Mouse (Mus musculus): Measurements from ENCODE around the gene Mcu. TPM values are rescaled to one million over a fixed set of nuclear protein-coding genes. Genes with fewer than 3 reads are reported as not detected.

Mcu gene
- polyA plus RNA-seq, 1 experiment from 2014 or later = 19.5 TPM

- no peak for ATAC-seq
- Histone ChIP-seq H3K4me3 (replicated peaks) (no peak overlapping the region), H3K27ac (no peak overlapping the region), H3K9ac (replicated peaks) (no peak overlapping the region), H3K36me3 (no peaks in the 10 kb centered on the region), H3K27me3 (no peaks in the 10 kb centered on the region), H3K9me3 (no peaks in the 10 kb centered on the region), H3K4me2 (replicated peaks) (no peak overlapping the region), H3K4me1 (replicated peaks) (peaks cover 11% of the 10 kb centered on the region)
- WGBS = 71% methylated on average over 12 of the region's 12 CpGs
These were observed 114.1 kb downstream of the Mcu start for GRCm38 (mm10) chr10:59502381-59502780.

GRCm38 (mm10) chr10:59501761-59502160 lies 114.7 kb downstream of the Mcu start:
- H3K4me2 ChIP-seq (replicated peaks) = no peak overlapping the region
- no peak overlapping the region for H3K9ac ChIP-seq (replicated peaks)
- H3K36me3 ChIP-seq = no peaks in the 10 kb centered on the region
- H3K9me3 ChIP-seq = no peaks in the 10 kb centered on the region
- ATAC-seq = no peak
- H3K4me3 ChIP-seq (replicated peaks) = no peak overlapping the region
- H3K27me3 ChIP-seq = no peaks in the 10 kb centered on the region
- no peak overlapping the region for H3K27ac ChIP-seq
- H3K4me1 ChIP-seq (replicated peaks) = peaks cover 11% of the 10 kb centered on the region
- 91% methylated on average over 9 of the region's 9 CpGs for WGBS

DNA sequence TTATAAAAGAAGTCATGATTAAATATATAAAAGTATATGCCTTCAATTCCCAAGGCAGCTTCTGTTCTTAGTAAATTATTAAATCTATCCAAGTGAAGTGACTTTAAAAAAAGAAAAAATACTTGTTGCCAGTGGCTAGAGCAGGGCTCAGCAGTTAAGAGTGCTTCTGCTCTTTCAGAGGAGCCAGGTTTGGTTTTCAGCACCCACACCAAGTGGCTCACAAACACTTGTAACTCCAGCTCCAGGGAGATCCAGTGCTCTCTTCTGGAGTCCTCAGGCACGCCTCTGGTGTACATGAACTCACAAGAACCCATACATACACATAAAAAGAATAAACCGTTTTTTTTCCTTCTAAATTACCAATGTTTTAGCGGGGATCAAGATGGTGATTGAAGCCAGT lies 116.3 kb downstream of the Mcu start:
- WGBS = 81% methylated on average over 3 of the region's 3 CpGs
- H3K9me3 ChIP-seq = no peaks in the 10 kb centered on the region
- no peak overlapping the region for H3K4me3 ChIP-seq (replicated peaks)
- no peak overlapping the region for H3K4me2 ChIP-seq (replicated peaks)
- no peak for ATAC-seq
- no peaks in the 10 kb centered on the region for H3K36me3 ChIP-seq
- H3K4me1 ChIP-seq (replicated peaks) = peaks cover 11% of the 10 kb centered on the region
- H3K27ac ChIP-seq = no peak overlapping the region
- no peak overlapping the region for H3K9ac ChIP-seq (replicated peaks)
- no peaks in the 10 kb centered on the region for H3K27me3 ChIP-seq

DNA sequence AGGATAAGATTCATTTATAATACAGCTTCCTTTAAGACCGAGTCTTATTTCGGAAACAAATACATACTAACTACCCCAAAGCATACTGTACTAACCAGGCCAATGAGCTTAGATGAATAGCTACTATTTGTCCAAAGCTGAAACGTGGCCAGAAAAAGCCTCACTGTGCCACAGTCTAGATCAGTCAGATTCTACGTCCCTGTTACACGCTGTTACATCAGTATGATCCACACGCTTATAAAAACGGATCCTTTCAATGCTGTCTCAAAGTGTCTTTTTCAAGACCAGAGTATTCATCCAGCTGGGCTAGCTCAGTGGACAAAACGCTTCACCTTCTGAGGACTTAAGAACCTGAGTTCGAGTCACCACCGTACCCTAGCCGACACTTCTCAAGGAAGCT lies 119.5 kb downstream of the Mcu start:
- no peak overlapping the region for H3K4me2 ChIP-seq (replicated peaks)
- no peaks in the 10 kb centered on the region for H3K27me3 ChIP-seq
- H3K36me3 ChIP-seq = no peaks in the 10 kb centered on the region
- peaks cover under 1% of the 10 kb centered on the region; the same call in 1 of the 2 replicates for H3K9me3 ChIP-seq
- H3K27ac ChIP-seq = no peak overlapping the region
- no peak overlapping the region for H3K4me3 ChIP-seq (replicated peaks)
- no peak for ATAC-seq
- H3K4me1 ChIP-seq (replicated peaks) = no peaks in the 10 kb centered on the region; the same call in 1 of the 2 replicates
- H3K9ac ChIP-seq (replicated peaks) = no peak overlapping the region
- WGBS = 93% methylated on average over 11 of the region's 11 CpGs

- WGBS = 87% methylated on average over 8 of the region's 8 CpGs
- Histone ChIP-seq H3K4me2 (replicated peaks) (no peak overlapping the region), H3K9me3 (peaks cover 11% of the 10 kb centered on the region), H3K9ac (replicated peaks) (no peak overlapping the region), H3K27me3 (no peaks in the 10 kb centered on the region), H3K36me3 (no peaks in the 10 kb centered on the region), H3K4me1 (replicated peaks) (no peaks in the 10 kb centered on the region), H3K4me3 (replicated peaks) (no peak overlapping the region), H3K27ac (no peak overlapping the region)
- no peak for ATAC-seq
These were observed 121.6 kb downstream of the Mcu start for GRCm38 (mm10) chr10:59494917-59495316.

DNA sequence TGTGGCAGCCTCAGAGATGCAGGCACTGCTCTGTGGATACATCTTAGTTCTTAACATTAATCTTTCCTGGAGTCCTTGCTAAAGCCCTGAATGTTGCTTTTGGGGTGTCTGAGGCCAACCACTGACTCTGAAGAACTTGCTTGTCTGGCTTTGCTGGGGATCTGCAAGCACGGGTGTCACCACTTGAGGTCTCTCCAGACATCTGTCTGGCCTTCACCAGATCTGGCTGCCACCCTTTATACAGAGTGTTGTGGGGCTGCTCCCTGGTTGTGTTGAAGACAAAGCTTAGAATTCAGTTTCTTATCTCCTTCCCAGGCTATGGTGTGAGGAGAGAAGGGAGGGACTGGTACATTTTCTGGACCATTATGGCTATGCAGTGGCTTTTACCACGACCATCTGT lies 122.4 kb downstream of the Mcu start:
- no peak overlapping the region for H3K4me2 ChIP-seq (replicated peaks)
- ATAC-seq = no peak
- no peak overlapping the region for H3K27ac ChIP-seq
- no peak overlapping the region for H3K4me3 ChIP-seq (replicated peaks)
- H3K4me1 ChIP-seq (replicated peaks) = no peaks in the 10 kb centered on the region
- H3K9ac ChIP-seq (replicated peaks) = no peak overlapping the region
- 73% methylated on average over 2 of the region's 2 CpGs for WGBS
- no peaks in the 10 kb centered on the region for H3K36me3 ChIP-seq
- H3K9me3 ChIP-seq = peaks cover 11% of the 10 kb centered on the region
- H3K27me3 ChIP-seq = no peaks in the 10 kb centered on the region

GRCm38 (mm10) chr10:59490920-59491319 lies 125.6 kb downstream of the Mcu start:
- WGBS = 79% methylated on average over 8 of the region's 8 CpGs
- H3K27ac ChIP-seq = no peak overlapping the region
- H3K9ac ChIP-seq (replicated peaks) = no peak overlapping the region
- H3K4me2 ChIP-seq (replicated peaks) = no peak overlapping the region
- no peak overlapping the region for H3K4me3 ChIP-seq (replicated peaks)
- no peaks in the 10 kb centered on the region for H3K4me1 ChIP-seq (replicated peaks)
- H3K9me3 ChIP-seq = peaks cover 11% of the 10 kb centered on the region
- no peaks in the 10 kb centered on the region for H3K27me3 ChIP-seq
- H3K36me3 ChIP-seq = 0 out of 2 replicates have a peak, but pooled peaks cover 5% of the 10 kb centered on the region
- no peak for ATAC-seq

DNA sequence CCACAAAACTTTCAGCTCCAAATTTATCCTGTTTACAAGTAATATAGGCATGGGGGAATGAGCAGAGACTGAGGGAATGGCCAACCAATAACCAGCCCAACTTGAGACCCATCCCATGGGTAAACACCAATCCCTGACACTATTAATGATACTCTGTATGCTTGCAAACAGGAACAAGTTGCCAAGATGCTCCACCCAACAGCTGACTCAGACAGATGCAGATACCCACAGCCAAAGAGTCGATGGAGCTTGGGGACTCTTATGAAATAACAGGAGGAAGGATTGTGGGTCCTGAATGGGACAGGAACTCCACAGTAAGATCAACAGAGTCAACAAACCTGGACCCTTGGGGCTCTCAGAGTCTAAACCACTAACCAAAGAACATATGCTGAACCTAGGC lies 127.1 kb downstream of the Mcu start:
- Histone ChIP-seq H3K27me3 (no peaks in the 10 kb centered on the region), H3K9ac (replicated peaks) (no peak overlapping the region), H3K4me2 (replicated peaks) (no peak overlapping the region), H3K9me3 (peaks cover 11% of the 10 kb centered on the region), H3K4me3 (replicated peaks) (no peak overlapping the region), H3K36me3 (0 out of 2 replicates have a peak, but pooled peaks cover 5% of the 10 kb centered on the region), H3K4me1 (replicated peaks) (no peaks in the 10 kb centered on the region), H3K27ac (no peak overlapping the region)
- no peak for ATAC-seq
- WGBS = 86% methylated on average over 1 of the region's 1 CpGs

DNA sequence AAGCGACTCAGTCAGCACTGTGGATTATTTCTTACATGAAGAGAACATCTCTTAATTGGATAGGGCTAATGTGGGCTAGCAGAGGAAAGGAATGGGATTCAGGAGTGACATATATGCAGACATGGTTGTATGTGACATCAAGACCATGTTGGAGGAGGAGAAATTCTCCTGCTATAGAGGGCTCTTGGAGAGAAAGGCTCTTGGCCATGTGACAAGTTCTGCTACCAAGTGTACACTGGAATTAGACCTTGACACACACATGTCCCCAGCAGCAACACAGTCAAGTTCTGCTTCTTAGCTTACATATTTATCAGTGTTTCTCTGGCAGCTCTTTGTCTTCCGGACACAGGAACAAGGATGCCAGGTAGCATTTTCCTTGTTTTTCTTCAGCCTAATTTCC lies 129.1 kb downstream of the Mcu start:
- no peaks in the 10 kb centered on the region for H3K4me1 ChIP-seq (replicated peaks)
- H3K36me3 ChIP-seq = 0 out of 2 replicates have a peak, but pooled peaks cover 5% of the 10 kb centered on the region
- no peak overlapping the region for H3K9ac ChIP-seq (replicated peaks)
- no peak overlapping the region for H3K27ac ChIP-seq
- WGBS = 89% methylated on average over 2 of the region's 2 CpGs
- H3K27me3 ChIP-seq = no peaks in the 10 kb centered on the region
- H3K4me3 ChIP-seq (replicated peaks) = no peak overlapping the region
- H3K9me3 ChIP-seq = peaks cover 11% of the 10 kb centered on the region
- ATAC-seq = no peak
- H3K4me2 ChIP-seq (replicated peaks) = no peak overlapping the region

GRCm38 (mm10) chr10:59484318-59484717 lies 132.2 kb downstream of the Mcu start:
- no peak overlapping the region for H3K9ac ChIP-seq (replicated peaks)
- H3K36me3 ChIP-seq = 0 out of 2 replicates have a peak, but pooled peaks cover 5% of the 10 kb centered on the region
- H3K4me2 ChIP-seq (replicated peaks) = no peak overlapping the region
- no peak overlapping the region for H3K27ac ChIP-seq
- H3K9me3 ChIP-seq = no peaks in the 10 kb centered on the region
- WGBS = 86% methylated on average over 6 of the region's 6 CpGs
- no peaks in the 10 kb centered on the region for H3K27me3 ChIP-seq
- no peak overlapping the region for H3K4me3 ChIP-seq (replicated peaks)
- no peak for ATAC-seq
- no peaks in the 10 kb centered on the region for H3K4me1 ChIP-seq (replicated peaks)

GRCm38 (mm10) chr10:59481381-59481780 lies 135.1 kb downstream of the Mcu start:
- no peak overlapping the region for H3K4me3 ChIP-seq (replicated peaks)
- no peak for ATAC-seq
- no peak overlapping the region for H3K4me2 ChIP-seq (replicated peaks)
- no peaks in the 10 kb centered on the region for H3K36me3 ChIP-seq
- no peaks in the 10 kb centered on the region for H3K4me1 ChIP-seq (replicated peaks)
- no peaks in the 10 kb centered on the region for H3K27me3 ChIP-seq
- 0 out of 2 replicates have a peak, but pooled peaks cover 4% of the 10 kb centered on the region for H3K9me3 ChIP-seq
- H3K27ac ChIP-seq = no peak overlapping the region
- 92% methylated on average over 5 of the region's 5 CpGs for WGBS
- H3K9ac ChIP-seq (replicated peaks) = no peak overlapping the region

DNA sequence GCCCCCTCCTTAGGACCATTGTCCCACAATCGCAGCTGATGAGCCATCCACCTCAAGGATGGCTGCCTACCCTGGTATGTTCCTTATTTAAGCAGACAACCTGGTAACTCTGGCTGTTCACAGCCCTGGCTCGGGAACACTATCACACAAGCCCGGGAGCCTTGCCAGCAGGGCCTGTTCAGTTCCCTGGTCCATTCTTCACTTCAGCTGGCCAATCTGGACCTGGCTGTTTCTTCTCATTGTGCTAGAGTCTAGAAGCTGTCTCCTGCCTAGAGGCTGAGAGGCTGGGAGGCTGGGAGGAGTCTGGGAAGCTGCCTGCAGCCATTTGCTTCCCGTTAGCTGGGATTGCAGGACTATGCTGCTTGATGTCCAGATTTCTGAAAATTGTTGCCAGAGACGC lies 146.0 kb downstream of the Mcu start:
- Histone ChIP-seq H3K9ac (replicated peaks) (no peak overlapping the region), H3K4me2 (replicated peaks) (no peak overlapping the region), H3K27me3 (no peaks in the 10 kb centered on the region), H3K36me3 (no peaks in the 10 kb centered on the region), H3K9me3 (no peaks in the 10 kb centered on the region), H3K4me3 (replicated peaks) (no peak overlapping the region), H3K4me1 (replicated peaks) (0 out of 2 replicates have a peak, but pooled peaks cover 6% of the 10 kb centered on the region), H3K27ac (no peak overlapping the region)
- WGBS = 81% methylated on average over 5 of the region's 5 CpGs
- no peak for ATAC-seq

- ATAC-seq = no peak
- WGBS = 86% methylated on average over 12 of the region's 12 CpGs
These were observed 149.2 kb downstream of the Mcu start for GRCm38 (mm10) chr10:59467297-59467696.

More at GRCm38 (mm10) chr10:59467297-59467696, 149.2 kb downstream of the Mcu start:
- Histone ChIP-seq H3K4me3 (replicated peaks) (no peak overlapping the region), H3K9me3 (no peaks in the 10 kb centered on the region), H3K4me2 (replicated peaks) (no peak overlapping the region), H3K27ac (no peak overlapping the region), H3K9ac (replicated peaks) (no peak overlapping the region), H3K4me1 (replicated peaks) (0 out of 2 replicates have a peak, but pooled peaks cover 6% of the 10 kb centered on the region), H3K27me3 (no peaks in the 10 kb centered on the region), H3K36me3 (no peaks in the 10 kb centered on the region)
